Mouse (Mus musculus) myocyte (in vitro differentiated cells): ENCODE measurements at regions not wholly inside any gene's neighbourhood (a gene's known extent, or its start where the extent isn't known, plus 50 kb on each side); places are given as distances from the start of the nearest gene placed in this dataset.
"Not testable (repeated sequence)": the region's sequence is repeated elsewhere in the genome, so short reads cannot be mapped to it uniquely, and the experiment has no call there.

Experiments used
- H3K27me3 ChIP-seq: one replicate; pipeline ENCODE4 v1.6.1; 2011; ENCODE audit not compliant: control insufficient read depth, insufficient read depth, insufficient read length
- H3K36me3 ChIP-seq: one replicate; pipeline ENCODE4 v1.6.1; 2011; ENCODE audit not compliant: control insufficient read depth, insufficient read depth
- H3K4me2 ChIP-seq: one replicate; pipeline ENCODE4 v1.6.1; 2011; ENCODE audit warnings: low read depth, control low read depth
- H3K4me3 ChIP-seq: one replicate; pipeline ENCODE4 v1.5.1; 2011; ENCODE audit warnings: mild to moderate bottlenecking, control low read depth, moderate library complexity
- H3K79me2 ChIP-seq: one replicate; pipeline ENCODE4 v1.6.1; 2011; ENCODE audit not compliant: control insufficient read depth, insufficient read depth
- H3ac ChIP-seq: one replicate; pipeline ENCODE4 v1.6.1; 2011; ENCODE audit not compliant: control insufficient read depth, insufficient read length
- CEBPB ChIP-seq: IDR thresholded peaks from 2 replicates; pipeline ENCODE4 v1.6.1; 2011; ENCODE audit warnings: mild to moderate bottlenecking, moderate library complexity; ENCODE audit not compliant: poor library complexity, insufficient read depth, severe bottlenecking
- E2F4 ChIP-seq: IDR thresholded peaks from one replicate; pipeline ENCODE4 v1.6.1; 2011; ENCODE audit warnings: mild to moderate bottlenecking, control low read depth, moderate library complexity; ENCODE audit not compliant: insufficient read depth
- MAX ChIP-seq: IDR thresholded peaks from one replicate; pipeline ENCODE4 v1.6.1; 2011; ENCODE audit warnings: low read depth, mild to moderate bottlenecking, control low read depth
- MYOD1 ChIP-seq, 3 experiments: IDR thresholded peaks; one replicate each; pipeline ENCODE4 v1.6.1; 2011; ENCODE audit warnings: control low read depth in 2 of 3, low read depth in 2 of 3, mild to moderate bottlenecking in 2 of 3, moderate library complexity in 1 of 3; ENCODE audit not compliant: insufficient read length in 2 of 3, control insufficient read depth in 1 of 3
- MYOG ChIP-seq, 3 experiments: IDR thresholded peaks; one replicate each; pipeline ENCODE4 v1.6.1; 2011; ENCODE audit warnings: control low read depth in 2 of 3, low read depth in 2 of 3, mild to moderate bottlenecking in 2 of 3; ENCODE audit not compliant: insufficient read length in 2 of 3, control insufficient read depth in 1 of 3, insufficient read depth in 1 of 3
- POLR2A ChIP-seq: IDR thresholded peaks from one replicate; pipeline ENCODE4 v1.6.1; 2011; ENCODE audit warnings: low read depth, mild to moderate bottlenecking, control low read depth, moderate library complexity; ENCODE audit not compliant: insufficient read length
- POLR2AphosphoS2 ChIP-seq: IDR thresholded peaks from one replicate; pipeline ENCODE4 v1.6.1; 2011; ENCODE audit warnings: low read depth, control low read depth; ENCODE audit not compliant: insufficient read length
- REST ChIP-seq: IDR thresholded peaks from one replicate; pipeline ENCODE4 v1.6.1; 2011; ENCODE audit warnings: mild to moderate bottlenecking, control low read depth, moderate library complexity; ENCODE audit not compliant: insufficient read depth, insufficient read length
- SRF ChIP-seq: IDR thresholded peaks from one replicate; pipeline ENCODE4 v1.6.1; 2011; ENCODE audit warnings: low read depth; ENCODE audit not compliant: control insufficient read depth, insufficient read length
- TCF12 ChIP-seq: IDR thresholded peaks from one replicate; pipeline ENCODE4 v1.6.1; 2011; ENCODE audit warnings: mild to moderate bottlenecking, control low read depth; ENCODE audit not compliant: poor library complexity, insufficient read depth, severe bottlenecking
- TCF3 ChIP-seq: IDR thresholded peaks from one replicate; pipeline ENCODE4 v1.6.1; 2011; ENCODE audit warnings: low read depth, control low read depth; ENCODE audit not compliant: insufficient read length
- USF1 ChIP-seq: IDR thresholded peaks from one replicate; pipeline ENCODE4 v1.6.1; 2011; ENCODE audit warnings: low read depth, mild to moderate bottlenecking, control low read depth, moderate library complexity

GRCm38 (mm10) chr9:9477145-9477544 lies 238.2 kb upstream of the Arhgap42 start:
- Histone ChIP-seq H3K36me3 (no peaks in the 10 kb centered on the region), H3K4me2 (no peak overlapping the region), H3ac (no peak overlapping the region), H3K27me3 (no peaks in the 10 kb centered on the region), H3K79me2 (no peaks in the 10 kb centered on the region), H3K4me3 (no peak overlapping the region)
- no peak for TF ChIP-seq REST
- no peak for TF ChIP-seq TCF3
- no peak for TF ChIP-seq MYOG (IDR thresholded peaks at IDR 0.05; ENCODE audit: control insufficient read depth in 1 of 3, insufficient read depth in 1 of 3, insufficient read length in 2 of 3, low read depth in 2 of 3)
- TF ChIP-seq POLR2AphosphoS2, result no peak
- TF ChIP-seq MYOD1 (IDR thresholded peaks at IDR 0.05; ENCODE audit: control insufficient read depth in 1 of 3, insufficient read length in 2 of 3, low read depth in 2 of 3), result no peak
- TF ChIP-seq E2F4, result no peak

GRCm38 (mm10) chr9:9475009-9475744 lies 236.3 kb upstream of the Arhgap42 start:
- H3K36me3 ChIP-seq, result no peaks in the 10 kb centered on the region
- no peaks in the 10 kb centered on the region for H3K79me2 ChIP-seq
- H3K4me3 ChIP-seq, result no peak overlapping the region
- no peak for TF ChIP-seq USF1
- TF ChIP-seq MYOD1 (IDR thresholded peaks at IDR 0.05; ENCODE audit: control insufficient read depth in 1 of 3, insufficient read length in 2 of 3, low read depth in 2 of 3), result no peak
- TF ChIP-seq POLR2A, result no peak
- TF ChIP-seq TCF12, result no peak
- TF ChIP-seq POLR2AphosphoS2, result no peak
- no peak for TF ChIP-seq E2F4
- no peaks in the 10 kb centered on the region for H3K27me3 ChIP-seq
- H3K4me2 ChIP-seq, result no peak overlapping the region
- no peak overlapping the region for H3ac ChIP-seq

GRCm38 (mm10) chr9:9444213-9444612 lies 205.3 kb upstream of the Arhgap42 start:
- Histone ChIP-seq H3K27me3 (no peaks in the 10 kb centered on the region), H3K79me2 (no peaks in the 10 kb centered on the region), H3K4me2 (no peak overlapping the region), H3K36me3 (no peaks in the 10 kb centered on the region), H3ac (no peak overlapping the region), H3K4me3 (no peak overlapping the region)
- TF ChIP-seq MYOD1 (IDR thresholded peaks at IDR 0.05; ENCODE audit: control insufficient read depth in 1 of 3, insufficient read length in 2 of 3, low read depth in 2 of 3) (no peak), POLR2AphosphoS2 (no peak), TCF3 (no peak), E2F4 (no peak), CEBPB (no peak), MYOG (IDR thresholded peaks at IDR 0.05; ENCODE audit: control insufficient read depth in 1 of 3, insufficient read depth in 1 of 3, insufficient read length in 2 of 3, low read depth in 2 of 3) (no peak), TCF12 (no peak), MAX (no peak), POLR2A (no peak), USF1 (no peak), SRF (no peak), REST (no peak)

GRCm38 (mm10) chr9:9420326-9420725 lies 181.4 kb upstream of the Arhgap42 start:
- TF ChIP-seq MYOD1 (IDR thresholded peaks at IDR 0.05; ENCODE audit: control insufficient read depth in 1 of 3, insufficient read length in 2 of 3, low read depth in 2 of 3), result no peak
- TF ChIP-seq SRF, result no peak
- TF ChIP-seq TCF3, result no peak
- no peak for TF ChIP-seq TCF12
- no peak for TF ChIP-seq USF1
- no peak for TF ChIP-seq E2F4
- TF ChIP-seq POLR2A, result no peak
- no peak for TF ChIP-seq MAX
- TF ChIP-seq MYOG (IDR thresholded peaks at IDR 0.05; ENCODE audit: control insufficient read depth in 1 of 3, insufficient read depth in 1 of 3, insufficient read length in 2 of 3, low read depth in 2 of 3), result no peak

GRCm38 (mm10) chr9:9412460-9413181 lies 173.7 kb upstream of the Arhgap42 start:
- Histone ChIP-seq H3K36me3 (no peaks in the 10 kb centered on the region), H3K79me2 (no peaks in the 10 kb centered on the region), H3K4me2 (no peak overlapping the region), H3ac (no peak overlapping the region), H3K4me3 (no peak overlapping the region), H3K27me3 (no peaks in the 10 kb centered on the region)
- no peak for TF ChIP-seq MAX
- no peak for TF ChIP-seq POLR2AphosphoS2
- TF ChIP-seq TCF12, result no peak

More at GRCm38 (mm10) chr9:9420326-9420725, 181.4 kb upstream of the Arhgap42 start:
- Histone ChIP-seq H3K36me3 (no peaks in the 10 kb centered on the region), H3K4me3 (no peak overlapping the region), H3K79me2 (no peaks in the 10 kb centered on the region), H3ac (no peak overlapping the region), H3K27me3 (no peaks in the 10 kb centered on the region), H3K4me2 (no peak overlapping the region)

GRCm38 (mm10) chr9:9394190-9394589 lies 155.3 kb upstream of the Arhgap42 start:
- H3K79me2 ChIP-seq, H3K36me3 ChIP-seq, H3K4me2 ChIP-seq, H3K27me3 ChIP-seq, H3K4me3 ChIP-seq, H3ac ChIP-seq: not testable (repeated sequence)
